Mouse (Mus musculus) retina, postnatal 7 days (tissue): ENCODE results near the gene Lgsn.

Experiments used
- DNase-seq: peaks from one replicate; pipeline ENCODE4 v3.0.0-alpha.2; 2012; ENCODE audit warnings: low read depth, low spot score

The Lgsn gene

DNA sequence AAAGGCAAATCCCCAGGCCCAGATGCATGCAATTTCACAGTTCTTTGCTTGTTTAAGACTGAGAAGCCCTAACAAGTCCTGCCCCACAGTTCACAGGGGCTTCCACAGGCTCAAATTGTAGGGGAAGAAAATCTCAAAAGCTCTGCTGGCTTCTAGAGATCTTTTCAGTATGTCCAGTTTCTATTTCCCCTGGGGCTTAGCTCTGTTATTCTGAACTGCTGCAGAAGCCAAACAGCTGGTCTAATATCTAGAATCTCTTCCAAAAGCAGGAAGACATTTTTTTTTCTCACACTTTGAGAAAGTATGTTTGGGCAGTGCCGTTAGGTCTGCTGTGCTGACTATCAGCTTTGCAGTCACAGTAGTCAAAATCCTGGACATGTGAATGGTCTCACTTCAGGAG is 38.6 kb downstream of the Lgsn start:
- no peak for DNase-seq

GRCm38 (mm10) chr1:31220599-31221250 is 44.5 kb downstream of the Lgsn start:
- DNase-seq = no peak

- DNase-seq = no peak
Observed at GRCm38 (mm10) chr1:31222564-31222963, 46.4 kb downstream of the Lgsn start, which contains the start of the genes 4931428L18Rik and Pih1d3. Gene 4931428L18Rik, minus strand, starts transcription at chr1:31222684. Gene Pih1d3, plus strand, starts transcription at chr1:31222838.

DNA sequence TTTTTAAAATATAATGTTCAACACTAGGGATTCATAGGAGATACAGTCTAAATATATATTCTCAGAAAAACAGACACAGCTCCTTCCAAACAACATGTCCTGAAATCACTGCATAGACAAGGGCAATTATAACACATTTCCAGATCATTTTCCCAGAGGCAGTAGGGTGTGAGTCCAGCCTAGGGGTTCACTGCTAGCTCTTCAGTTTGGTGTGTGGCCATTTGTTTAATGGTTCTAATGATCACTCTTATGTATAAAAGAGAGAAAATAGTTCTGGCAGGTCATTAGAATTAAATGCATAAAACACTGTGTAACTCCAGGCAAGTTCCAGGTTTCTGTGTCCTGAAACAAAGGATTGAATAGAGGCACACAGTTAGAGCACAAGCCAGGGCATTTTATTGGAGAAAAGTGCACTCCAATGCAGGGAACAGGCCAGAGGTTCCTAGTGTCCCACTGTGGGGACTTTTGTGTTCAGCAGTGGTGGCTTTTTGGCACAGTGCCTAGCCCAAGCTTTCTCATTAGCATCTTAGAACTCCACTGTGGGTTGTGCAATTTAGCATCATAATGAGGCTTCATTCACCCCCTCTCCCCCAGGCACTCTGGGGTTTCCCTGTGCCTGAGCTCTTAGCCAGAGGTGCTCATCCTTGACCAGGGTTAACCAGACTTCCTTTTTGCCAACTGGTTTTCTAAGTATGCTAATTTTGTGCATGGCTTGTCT is 57.3 kb downstream of the Lgsn start:
- DNase-seq = no peak
